Mouse (Mus musculus) limb, embryonic 11.5 days (tissue): ENCODE results near the gene Fcrl1. TPM values are rescaled to one million over a fixed set of nuclear protein-coding genes. Genes with fewer than 3 reads are reported as not detected.
"Not testable (repeated sequence)": the region's sequence is repeated elsewhere in the genome, so short reads cannot be mapped to it uniquely, and the experiment has no call there.

Source experiments
- ATAC-seq: fragments of 200-750 bp; cut with Nextera tagmentation; 2 replicates; pipeline ENCODE4 v1.8.0; 2017; ENCODE audit warnings: low read depth; ENCODE audit not compliant: insufficient number of reproducible peaks, low FRiP score, low TSS enrichment
- DNase-seq: peaks from one replicate; pipeline ENCODE4 v3.0.0-alpha.2; 2015; ENCODE audit warnings: low spot score
- H3K27ac ChIP-seq: fragments of 300-500 bp; sonication (generic); replicated peaks from 2 replicates; pipeline ENCODE4 v1.5.1; 2014; ENCODE audit warnings: low read depth, mild to moderate bottlenecking, low read length
- H3K27me3 ChIP-seq: fragments of 300-500 bp; sonication (generic); 2 replicates; pipeline ENCODE4 v1.6.1; 2014; ENCODE audit warnings: mild to moderate bottlenecking, low read length, mixed read lengths; ENCODE audit not compliant: control insufficient read depth, insufficient read depth
- H3K36me3 ChIP-seq: fragments of 300-500 bp; sonication (generic); 2 replicates; pipeline ENCODE4 v1.6.1; 2014; ENCODE audit warnings: mild to moderate bottlenecking, low read length, moderate library complexity, mixed read lengths; ENCODE audit not compliant: control insufficient read depth, insufficient read depth
- H3K4me1 ChIP-seq: fragments of 300-500 bp; sonication (generic); 2 replicates; pipeline ENCODE4 v1.6.1; 2014; ENCODE audit warnings: low read length, mixed read lengths; ENCODE audit not compliant: control insufficient read depth, insufficient read depth
- H3K4me2 ChIP-seq: fragments of 300-500 bp; sonication (generic); 2 replicates; pipeline ENCODE4 v1.6.1; 2014; ENCODE audit warnings: low read depth, mild to moderate bottlenecking, moderate library complexity; ENCODE audit not compliant: severe bottlenecking
- H3K4me3 ChIP-seq: fragments of 300-500 bp; sonication (generic); 2 replicates; pipeline ENCODE4 v1.5.1; 2014; ENCODE audit warnings: low read depth, low read length
- H3K9ac ChIP-seq: fragments of 300-500 bp; sonication (generic); 2 replicates; pipeline ENCODE4 v1.6.1; 2014; ENCODE audit warnings: mild to moderate bottlenecking, low read length
- H3K9me3 ChIP-seq: fragments of 300-500 bp; sonication (generic); 2 replicates; pipeline ENCODE4 v1.6.1; 2016; ENCODE audit warnings: low read length; ENCODE audit not compliant: control insufficient read depth
- WGBS: fragments of 180-500 bp; shearing (Covaris S2); extraction: QIAGEN DNeasy Blood & Tissue Kit; methylation state at CpG from one replicate; pipeline ENCODE4 v1.1.7; 2014; 5-methylcytosine and 5-hydroxymethylcytosine counted together
- polyA plus RNA-seq: library from polyadenylated mRNA; unstranded; fragments of >200 nt; fragmentation: Nextera tagmentation; extraction: Ambion mirVana; gene quantifications from 2 replicates; pipeline ENCODE4 v1.2.1, GENCODE M21; 2014

Gene Fcrl1
- polyA plus RNA-seq, 1 experiment from 2014 or later: 0.09 TPM

GRCm38 (mm10) chr3:87369181-87369580, 7.0 kb upstream of the Fcrl1 start:
- DNase-seq (no peak), ATAC-seq (no peak)
- Histone ChIP-seq H3K27ac (no peak overlapping the region), H3K36me3 (no peaks in the 10 kb centered on the region), H3K4me1 (no peaks in the 10 kb centered on the region), H3K9me3 (no peaks in the 10 kb centered on the region), H3K9ac (no peak overlapping the region), H3K27me3 (no peaks in the 10 kb centered on the region), H3K4me2 (no peak overlapping the region), H3K4me3 (no peak overlapping the region)
- 83% methylated on average over 5 of the region's 5 CpGs for WGBS

DNA sequence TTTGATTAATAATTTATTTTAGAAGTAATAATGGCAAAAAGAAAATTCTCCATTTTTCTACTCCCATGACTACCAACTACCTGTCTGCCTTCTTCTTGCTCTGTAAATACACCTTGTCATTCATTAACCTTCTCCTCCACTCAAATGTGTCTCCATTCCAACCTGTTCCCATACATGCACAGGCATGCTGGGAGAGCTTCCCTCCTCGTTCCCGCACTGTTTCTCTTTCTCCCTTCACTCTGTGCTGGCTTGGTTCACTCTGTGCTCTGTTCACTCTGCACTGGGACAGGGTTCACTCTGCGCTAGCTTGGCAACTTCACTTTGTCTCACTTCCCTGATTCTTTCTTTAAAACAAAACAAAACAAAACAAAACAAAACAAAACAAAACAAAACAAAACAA, 1.0 kb downstream of the Fcrl1 start:
- WGBS: 77% methylated on average over 3 of the region's 3 CpGs

DNA sequence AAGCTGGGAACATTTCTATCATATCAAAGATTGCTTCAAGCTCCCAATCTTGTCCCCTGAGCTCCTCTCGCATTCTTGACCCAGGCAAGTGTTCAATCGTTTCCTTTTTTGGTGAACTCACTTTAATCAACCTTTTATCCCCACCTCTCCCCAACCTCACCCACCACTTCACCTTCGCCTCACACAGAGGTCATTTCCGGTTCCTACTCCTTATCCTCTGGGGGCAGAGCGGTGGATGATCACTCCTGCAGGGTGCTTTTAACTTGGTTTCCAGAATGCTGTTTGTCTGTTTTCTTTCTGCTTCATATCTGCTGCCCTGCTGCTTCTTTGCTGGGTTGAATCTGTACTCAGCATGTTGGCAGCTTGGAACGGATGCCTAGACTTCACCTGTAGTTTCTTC, 1.5 kb downstream of the Fcrl1 start:
- Histone ChIP-seq H3K27ac (no peak overlapping the region), H3K4me3 (no peak overlapping the region), H3K36me3 (no peaks in the 10 kb centered on the region), H3K9ac (no peak overlapping the region), H3K27me3 (no peaks in the 10 kb centered on the region), H3K9me3 (no peaks in the 10 kb centered on the region), H3K4me1 (no peaks in the 10 kb centered on the region), H3K4me2 (no peak overlapping the region)
- no peak for DNase-seq
- WGBS: 61% methylated on average over 6 of the region's 6 CpGs
- ATAC-seq: no peak

More for the DNA sequence above, 1.0 kb downstream of the Fcrl1 start:
- H3K4me1 ChIP-seq: no peaks in the 10 kb centered on the region
- H3K9ac ChIP-seq: no peak overlapping the region
- ATAC-seq: no peak
- H3K9me3 ChIP-seq: no peaks in the 10 kb centered on the region
- no peak overlapping the region for H3K4me3 ChIP-seq
- no peak overlapping the region for H3K4me2 ChIP-seq
- no peak for DNase-seq
- H3K27me3 ChIP-seq: no peaks in the 10 kb centered on the region
- H3K36me3 ChIP-seq: no peaks in the 10 kb centered on the region
- no peak overlapping the region for H3K27ac ChIP-seq

GRCm38 (mm10) chr3:87379641-87380315, 3.6 kb downstream of the Fcrl1 start:
- H3K27me3 ChIP-seq, H3K4me3 ChIP-seq, H3K9ac ChIP-seq, H3K36me3 ChIP-seq, DNase-seq, H3K9me3 ChIP-seq, H3K4me1 ChIP-seq, H3K27ac ChIP-seq, ATAC-seq, H3K4me2 ChIP-seq: not testable (repeated sequence)
- 93% methylated on average over 2 of the region's 2 CpGs for WGBS

DNA sequence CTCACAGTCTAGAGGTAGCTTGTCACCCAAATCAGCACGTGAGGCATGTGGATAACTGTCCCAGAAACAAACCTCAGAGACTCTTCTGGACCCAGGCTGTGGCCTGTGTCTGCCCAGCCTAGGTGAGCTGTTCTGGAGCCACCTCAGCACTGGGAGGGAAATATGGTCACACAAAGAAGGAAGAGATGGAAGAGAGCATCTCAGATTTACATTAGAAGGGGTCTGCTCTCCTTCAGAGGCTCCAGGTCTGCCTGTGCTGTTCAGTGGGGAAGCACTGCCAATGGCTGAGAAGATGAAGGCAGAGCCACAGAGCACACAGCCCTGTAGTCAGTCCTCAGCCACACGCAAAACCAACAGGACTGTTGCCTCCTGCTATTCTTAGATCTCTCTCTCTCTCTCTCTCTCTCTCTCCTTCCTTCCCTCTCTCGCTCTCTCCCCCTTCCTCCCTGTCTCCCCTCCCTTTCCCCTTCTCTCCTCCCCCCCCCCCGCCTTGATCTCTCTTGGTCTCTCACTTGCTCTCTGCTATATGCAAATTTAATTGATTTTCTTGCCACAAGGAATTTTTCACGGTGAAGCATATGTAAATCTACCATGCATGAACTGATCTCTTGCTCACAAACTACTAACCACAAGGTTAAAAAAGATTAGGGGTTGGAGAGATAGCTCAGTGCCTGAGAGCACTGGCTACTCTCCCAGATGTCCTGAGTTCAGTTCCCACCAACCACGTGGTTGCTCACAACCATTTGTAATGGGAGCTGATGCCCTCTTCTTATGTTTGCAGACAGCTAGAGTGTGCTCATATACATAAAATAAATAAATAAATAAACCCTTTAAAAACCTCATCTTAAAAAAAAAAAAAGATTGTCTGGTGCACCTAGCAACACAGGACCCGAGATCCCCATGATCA, 5.9 kb downstream of the Fcrl1 start:
- Histone ChIP-seq H3K36me3 (no peaks in the 10 kb centered on the region), H3K27me3 (no peaks in the 10 kb centered on the region), H3K4me3 (no peak overlapping the region), H3K27ac (no peak overlapping the region), H3K9me3 (no peaks in the 10 kb centered on the region), H3K4me2 (no peak overlapping the region), H3K4me1 (no peaks in the 10 kb centered on the region), H3K9ac (no peak overlapping the region)
- ATAC-seq (no peak), DNase-seq (no peak)
- WGBS: 71% methylated on average over 7 of the region's 7 CpGs

DNA sequence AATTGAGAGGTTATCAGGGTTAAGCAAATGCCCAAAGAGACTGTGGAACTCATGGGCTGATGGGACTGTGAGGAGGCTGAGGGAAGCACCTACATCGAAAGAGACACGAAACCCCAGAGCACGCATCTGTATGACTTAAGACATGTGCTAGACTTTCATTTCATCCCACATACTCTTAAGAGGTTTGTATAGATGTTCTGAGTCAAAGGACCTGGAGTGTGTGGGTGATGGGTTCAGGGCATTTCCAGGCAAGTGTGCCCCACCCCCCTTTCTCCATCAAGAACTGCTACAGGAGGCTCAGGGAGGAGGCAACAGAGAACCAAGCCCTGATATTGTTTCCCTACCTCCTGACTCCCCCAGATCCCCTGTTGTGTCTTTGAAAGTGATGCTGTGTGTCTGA, 7.1 kb downstream of the Fcrl1 start:
- DNase-seq: no peak
- Histone ChIP-seq H3K4me3 (no peak overlapping the region), H3K27me3 (no peaks in the 10 kb centered on the region), H3K4me1 (no peaks in the 10 kb centered on the region), H3K27ac (no peak overlapping the region), H3K4me2 (no peak overlapping the region), H3K36me3 (no peaks in the 10 kb centered on the region), H3K9me3 (no peaks in the 10 kb centered on the region), H3K9ac (no peak overlapping the region)
- no peak for ATAC-seq
- 94% methylated on average over 3 of the region's 3 CpGs for WGBS

DNA sequence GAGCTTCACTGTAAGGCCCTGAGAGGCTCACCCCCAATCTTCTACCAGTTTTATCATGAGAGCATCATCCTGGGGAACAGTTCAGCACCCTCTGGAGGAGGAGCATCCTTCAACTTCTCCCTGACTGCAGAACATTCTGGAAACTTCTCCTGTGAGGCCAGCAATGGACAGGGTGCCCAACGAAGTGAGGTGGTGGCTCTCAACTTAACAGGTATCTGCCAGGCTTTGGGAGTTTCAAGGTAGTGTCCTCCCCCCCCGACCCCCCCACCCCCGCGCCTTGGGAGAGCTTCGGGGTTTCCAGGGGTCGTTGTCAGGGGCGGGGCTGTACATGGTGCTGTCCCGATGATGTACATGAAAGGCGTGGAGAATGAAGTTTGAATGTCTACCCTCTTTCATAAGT, 8.9 kb downstream of the Fcrl1 start:
- H3K4me1 ChIP-seq: no peaks in the 10 kb centered on the region
- ATAC-seq: no peak
- H3K9me3 ChIP-seq: no peaks in the 10 kb centered on the region
- no peaks in the 10 kb centered on the region for H3K36me3 ChIP-seq
- no peaks in the 10 kb centered on the region for H3K27me3 ChIP-seq
- H3K4me3 ChIP-seq: no peak overlapping the region
- H3K9ac ChIP-seq: no peak overlapping the region
- no peak overlapping the region for H3K27ac ChIP-seq
- H3K4me2 ChIP-seq: no peak overlapping the region
- DNase-seq: no peak
- WGBS: 88% methylated on average over 9 of the region's 9 CpGs

DNA sequence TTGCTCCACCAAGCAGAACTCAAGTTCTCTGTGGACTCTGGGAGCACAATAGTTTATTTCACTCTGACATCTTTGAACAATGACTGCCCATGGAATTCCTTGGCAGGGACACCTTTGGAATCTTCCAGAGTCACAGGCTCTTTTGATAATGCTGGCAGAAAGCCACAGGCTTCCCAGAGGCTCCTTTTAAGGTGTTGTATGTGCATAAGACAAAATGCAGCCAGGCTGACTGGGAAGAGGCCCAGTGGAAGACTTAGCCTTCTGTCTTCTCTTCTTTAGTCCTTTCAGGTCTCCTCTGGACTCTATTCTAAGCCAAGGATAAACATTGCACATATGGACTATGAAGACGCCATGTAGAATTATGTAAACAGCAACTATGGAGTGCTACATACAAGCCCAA, 14.7 kb downstream of the Fcrl1 start:
- Histone ChIP-seq H3K9ac (no peak overlapping the region), H3K36me3 (no peaks in the 10 kb centered on the region), H3K27ac (no peak overlapping the region), H3K27me3 (no peaks in the 10 kb centered on the region), H3K4me2 (no peak overlapping the region), H3K9me3 (no peaks in the 10 kb centered on the region), H3K4me3 (no peak overlapping the region), H3K4me1 (no peaks in the 10 kb centered on the region)
- DNase-seq (no peak), ATAC-seq (no peak)
- WGBS: 88% methylated on average over 1 of the region's 1 CpGs
